Mouse (Mus musculus) liver, postnatal 0 days (tissue): ENCODE measurements at regions not wholly inside any gene's neighbourhood (a gene's known extent, or its start where the extent isn't known, plus 50 kb on each side); places are given as distances from the start of the nearest gene placed in this dataset.
A peak's percentile ranks its signal among the peaks of the same experiment; 100 is the strongest.

Experiments used
- ATAC-seq: fragments of 200-750 bp; cut with Nextera tagmentation; 2 replicates; pipeline ENCODE4 v1.8.0; 2017; ENCODE audit warnings: mild to moderate bottlenecking, moderate library complexity
- DNase-seq: peaks from one replicate; pipeline ENCODE4 v3.0.0-alpha.2; 2016
- H3K27ac ChIP-seq: fragments of 300-500 bp; sonication (generic); 2 replicates; pipeline ENCODE4 v1.5.1; 2014; ENCODE audit warnings: antibody characterized with exemption, moderate library complexity, mild to moderate bottlenecking, low read depth
- H3K27me3 ChIP-seq: fragments of 300-500 bp; sonication (generic); 2 replicates; pipeline ENCODE4 v1.6.1; 2014; ENCODE audit warnings: low read length, control low read depth, mixed read lengths; ENCODE audit not compliant: insufficient read depth
- H3K36me3 ChIP-seq: fragments of 300-500 bp; sonication (generic); replicated peaks from 2 replicates; pipeline ENCODE4 v1.6.1; 2014; ENCODE audit warnings: mild to moderate bottlenecking, control low read depth, low read length, moderate library complexity, mixed read lengths; ENCODE audit not compliant: insufficient read depth
- H3K4me1 ChIP-seq: fragments of 300-500 bp; sonication (generic); 2 replicates; pipeline ENCODE4 v1.6.1; 2014; ENCODE audit warnings: antibody characterized with exemption, mild to moderate bottlenecking, control low read depth; ENCODE audit not compliant: insufficient read depth
- H3K4me2 ChIP-seq: fragments of 300-500 bp; sonication (generic); 2 replicates; pipeline ENCODE4 v1.6.1; 2014; ENCODE audit warnings: low read depth, mild to moderate bottlenecking, low read length, moderate library complexity, mixed read lengths
- H3K4me3 ChIP-seq: fragments of 300-500 bp; sonication (generic); 2 replicates; pipeline ENCODE4 v1.5.1; 2014; ENCODE audit warnings: low read depth, low read length
- H3K9ac ChIP-seq: fragments of 300-500 bp; sonication (generic); replicated peaks from 2 replicates; pipeline ENCODE4 v1.6.1; 2014; ENCODE audit warnings: mild to moderate bottlenecking, moderate library complexity
- H3K9me3 ChIP-seq: fragments of 300-500 bp; sonication (generic); 2 replicates; pipeline ENCODE4 v1.6.1; 2016; ENCODE audit warnings: mild to moderate bottlenecking, control low read depth, low read length, mixed read lengths
- CTCF ChIP-seq: sonication (generic); IDR thresholded peaks from 2 replicates; pipeline ENCODE4 v1.5.1; 2016; ENCODE audit warnings: antibody characterized with exemption, low read depth
- EP300 ChIP-seq: IDR thresholded peaks from 2 replicates; pipeline ENCODE4 v1.6.1; 2016; ENCODE audit warnings: antibody characterized with exemption, low read depth, mild to moderate bottlenecking
- WGBS: fragments of 180-500 bp; shearing (Covaris S2); extraction: QIAGEN DNeasy Blood & Tissue Kit; methylation state at CpG from one replicate; pipeline ENCODE4 v1.1.7; 2014; ENCODE audit not compliant: insufficient replicate concordance; 5-methylcytosine and 5-hydroxymethylcytosine counted together

DNA sequence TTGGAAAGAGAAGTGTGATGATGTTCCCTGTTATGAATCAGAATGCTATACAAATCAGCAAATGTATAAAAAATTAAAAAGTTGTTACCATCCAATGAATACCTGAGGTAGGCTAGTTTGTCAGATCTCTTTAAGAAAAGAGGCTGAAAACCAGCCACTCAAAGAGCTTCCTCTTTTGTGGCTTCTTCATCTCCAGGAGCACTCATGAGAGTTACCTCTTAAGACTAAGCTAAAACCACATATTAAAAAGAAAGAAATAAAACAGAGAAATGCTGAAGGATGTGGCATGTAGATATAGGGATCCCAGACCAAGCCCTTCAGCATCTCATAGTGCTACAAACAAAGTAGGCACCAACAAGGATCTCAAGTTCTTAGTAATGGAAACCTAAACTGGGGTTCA, 890.9 kb upstream of the Acvr2a start:
- Histone ChIP-seq H3K36me3 (no peaks in the 10 kb centered on the region), H3K9ac (no peak overlapping the region), H3K4me1 (no peaks in the 10 kb centered on the region), H3K27me3 (no peaks in the 10 kb centered on the region), H3K9me3 (no peaks in the 10 kb centered on the region), H3K27ac (no peak overlapping the region), H3K4me3 (no peak overlapping the region), H3K4me2 (no peak overlapping the region)
- no peak for DNase-seq
- no peak for TF ChIP-seq EP300
- TF ChIP-seq CTCF: no peak
- ATAC-seq: no peak

DNA sequence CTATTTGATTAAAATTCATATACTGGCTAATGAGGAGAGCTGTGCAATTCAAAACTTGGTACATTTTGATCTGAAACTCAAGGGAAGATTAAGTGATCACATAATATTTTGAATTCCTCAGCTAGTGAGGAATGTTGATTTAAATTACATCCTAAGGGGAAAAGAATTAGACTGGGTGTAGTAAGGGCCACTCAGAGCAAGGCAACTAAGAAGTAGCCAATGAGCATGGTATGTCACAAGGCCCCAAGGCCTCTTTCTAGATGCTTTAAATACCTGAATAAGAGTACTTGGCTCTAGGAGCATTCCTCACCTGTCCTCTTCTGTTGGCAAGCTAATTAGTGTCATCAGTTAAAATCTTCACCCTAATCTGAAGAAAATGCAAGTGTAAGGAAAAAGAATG, 887.3 kb upstream of the Acvr2a start:
- no peak overlapping the region for H3K9ac ChIP-seq
- H3K36me3 ChIP-seq: no peaks in the 10 kb centered on the region
- H3K4me3 ChIP-seq: no peak overlapping the region
- H3K9me3 ChIP-seq: no peaks in the 10 kb centered on the region
- no peak overlapping the region for H3K4me2 ChIP-seq
- H3K27ac ChIP-seq: no peak overlapping the region
- ATAC-seq (no peak), DNase-seq (no peak)
- H3K4me1 ChIP-seq: no peaks in the 10 kb centered on the region
- no peaks in the 10 kb centered on the region for H3K27me3 ChIP-seq
- TF ChIP-seq CTCF (no peak), EP300 (no peak)

DNA sequence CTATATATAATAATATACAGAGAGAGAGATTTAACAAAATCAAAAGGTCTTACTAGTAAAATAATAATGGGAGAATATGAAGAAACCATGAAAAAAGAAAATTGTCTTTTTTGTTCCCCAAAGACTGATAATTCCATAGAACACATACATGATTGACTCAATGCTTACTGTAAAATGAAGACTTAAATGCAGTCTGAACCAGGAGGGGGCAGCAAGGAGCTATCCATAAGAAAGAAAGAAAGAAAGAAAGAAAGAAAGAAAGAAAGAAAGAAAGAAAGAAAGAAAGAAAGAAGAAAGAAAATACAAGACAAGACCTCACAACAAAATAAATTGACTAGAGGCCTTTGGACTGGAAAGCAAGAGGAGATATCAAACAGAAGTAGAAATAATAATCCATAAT, 868.8 kb upstream of the Acvr2a start:
- ATAC-seq: no peak

DNA sequence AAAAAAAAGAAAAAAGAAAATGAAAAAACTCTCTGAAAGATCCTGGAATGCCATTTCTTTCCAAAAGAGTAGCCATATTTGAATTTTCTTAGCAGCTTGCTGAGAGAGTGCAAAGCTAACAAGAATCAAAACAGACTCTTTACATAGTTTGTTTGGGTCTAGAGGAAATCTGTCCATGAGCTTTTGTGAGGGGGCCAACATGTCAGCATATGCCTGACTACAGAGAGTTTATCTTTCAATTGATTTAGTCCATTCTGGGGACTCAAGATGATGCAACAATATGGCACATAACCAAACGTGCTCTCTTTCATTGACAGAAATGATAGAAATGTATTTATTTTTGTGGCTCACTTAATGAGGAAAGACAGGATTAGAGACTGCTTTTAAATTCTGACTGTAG, 822.8 kb upstream of the Acvr2a start:
- Histone ChIP-seq H3K27me3 (no peaks in the 10 kb centered on the region), H3K9ac (no peak overlapping the region), H3K9me3 (no peaks in the 10 kb centered on the region), H3K4me1 (no peaks in the 10 kb centered on the region), H3K4me2 (no peak overlapping the region), H3K4me3 (no peak overlapping the region), H3K27ac (no peak overlapping the region), H3K36me3 (no peaks in the 10 kb centered on the region)
- WGBS: 26% methylated on average over 1 of the region's 1 CpGs
- DNase-seq (no peak), ATAC-seq (no peak)
- TF ChIP-seq CTCF (no peak), EP300 (no peak)

More for the DNA sequence above, 868.8 kb upstream of the Acvr2a start:
- Histone ChIP-seq H3K4me1 (no peaks in the 10 kb centered on the region), H3K27ac (no peak overlapping the region), H3K27me3 (no peaks in the 10 kb centered on the region), H3K4me3 (no peak overlapping the region), H3K36me3 (no peaks in the 10 kb centered on the region), H3K9ac (no peak overlapping the region), H3K4me2 (no peak overlapping the region), H3K9me3 (no peaks in the 10 kb centered on the region)
- TF ChIP-seq CTCF: 0 out of 2 replicates have a peak, but pooled peaks have one; percentile 12
- no peak for TF ChIP-seq EP300
- no peak for DNase-seq

DNA sequence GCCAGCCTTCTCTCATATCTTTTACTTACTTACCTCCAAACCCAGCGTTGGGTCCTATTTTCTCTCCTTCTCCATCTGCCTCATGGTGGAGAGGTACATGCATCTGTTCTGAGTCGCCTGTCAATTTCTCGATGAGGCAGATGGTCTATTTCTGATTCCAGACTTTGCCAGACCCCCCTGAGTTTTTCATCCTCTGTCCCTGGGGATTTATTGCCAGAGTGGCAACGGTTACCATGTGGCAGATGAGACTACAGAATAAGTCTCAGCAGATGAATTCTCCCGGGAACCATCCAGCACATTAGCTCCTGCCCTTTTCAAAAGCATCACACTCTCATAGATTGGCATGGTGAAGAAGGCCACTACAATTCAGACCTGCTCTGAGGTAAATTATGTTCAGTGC, 819.7 kb upstream of the Acvr2a start:
- no peak for DNase-seq
- no peak overlapping the region for H3K4me2 ChIP-seq
- no peak for ATAC-seq
- H3K9ac ChIP-seq: no peak overlapping the region
- H3K4me1 ChIP-seq: no peaks in the 10 kb centered on the region
- no peak overlapping the region for H3K4me3 ChIP-seq
- no peaks in the 10 kb centered on the region for H3K27me3 ChIP-seq
- WGBS: 70% methylated on average over 5 of the region's 5 CpGs
- TF ChIP-seq EP300 (no peak), CTCF (no peak)
- H3K9me3 ChIP-seq: no peaks in the 10 kb centered on the region
- H3K27ac ChIP-seq: no peak overlapping the region
- H3K36me3 ChIP-seq: no peaks in the 10 kb centered on the region

DNA sequence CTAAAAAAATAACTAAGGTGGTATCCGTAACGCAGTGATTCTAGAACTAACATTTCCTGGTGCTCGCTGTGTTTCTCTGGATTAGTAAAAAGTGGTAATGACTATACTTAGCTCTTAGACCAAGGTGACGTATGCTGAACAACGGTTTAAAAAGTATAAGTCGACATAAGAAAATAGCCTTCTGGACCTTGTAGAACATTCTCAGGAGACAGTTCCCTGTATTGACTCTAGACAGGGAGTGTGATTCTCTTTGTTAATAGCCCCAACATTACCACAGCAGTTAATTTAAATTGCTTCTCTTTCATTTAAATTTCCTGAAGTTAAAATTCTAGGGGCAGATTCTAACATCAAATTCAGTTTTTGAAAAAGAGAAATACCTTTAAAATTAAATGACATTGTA, 812.7 kb upstream of the Acvr2a start:
- DNase-seq (no peak), ATAC-seq (no peak)
- Histone ChIP-seq H3K9ac (no peak overlapping the region), H3K9me3 (no peaks in the 10 kb centered on the region), H3K4me3 (no peak overlapping the region), H3K4me2 (no peak overlapping the region), H3K27me3 (no peaks in the 10 kb centered on the region), H3K27ac (no peak overlapping the region), H3K36me3 (no peaks in the 10 kb centered on the region), H3K4me1 (no peaks in the 10 kb centered on the region)
- TF ChIP-seq CTCF (no peak), EP300 (no peak)
- 80% methylated on average over 6 of the region's 6 CpGs for WGBS

DNA sequence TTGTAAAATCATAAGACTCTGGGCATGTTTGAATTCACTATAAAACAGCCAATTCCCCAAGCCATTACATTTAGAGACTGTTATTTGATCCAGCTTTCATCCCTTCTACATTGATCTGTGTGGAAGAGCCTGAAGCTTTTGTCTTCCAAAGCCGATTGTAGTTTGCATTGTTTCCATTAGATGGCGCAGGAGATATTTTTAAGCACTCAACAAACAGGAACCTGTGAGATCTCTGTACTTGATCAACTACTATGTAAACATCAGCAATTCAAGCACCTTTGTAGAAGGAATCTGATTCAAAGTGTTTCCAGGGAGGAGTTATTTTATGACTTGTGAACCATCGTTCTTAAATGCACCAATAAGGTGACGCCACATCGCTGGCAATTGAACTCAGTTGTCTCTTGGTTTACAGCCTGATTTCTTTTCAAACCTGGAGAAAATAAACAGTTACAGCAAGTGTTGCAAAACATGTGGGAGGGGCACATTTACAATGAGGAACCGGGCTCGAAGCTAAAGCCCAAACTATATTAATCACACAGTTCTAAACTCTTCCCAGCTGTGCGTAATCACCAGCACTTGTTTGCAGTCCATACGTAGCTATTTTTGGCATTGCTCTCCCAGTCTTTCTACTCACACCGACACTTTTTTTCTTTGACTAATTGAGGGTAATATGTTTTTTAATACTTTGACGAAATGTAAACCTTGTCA, 812.0 kb upstream of the Acvr2a start:
- Histone ChIP-seq H3K36me3 (no peaks in the 10 kb centered on the region), H3K4me1 (no peaks in the 10 kb centered on the region), H3K27ac (no peak overlapping the region), H3K4me2 (peak overlapping the region; percentile 40), H3K9ac (no peak overlapping the region), H3K9me3 (no peaks in the 10 kb centered on the region), H3K4me3 (no peak overlapping the region), H3K27me3 (no peaks in the 10 kb centered on the region)
- peak; percentile 21; the same call in 1 of the 2 replicates for ATAC-seq
- DNase-seq: no peak
- peak; percentile 70 for TF ChIP-seq CTCF
- no peak for TF ChIP-seq EP300
- 37% methylated on average over 11 of the region's 11 CpGs for WGBS
